Mouse (Mus musculus) lung, postnatal 0 days (tissue): ENCODE results near the gene Pacrg.

Source experiments
- CTCF ChIP-seq: IDR thresholded peaks from 2 replicates; pipeline ENCODE4 v1.5.1; 2016; ENCODE audit warnings: antibody characterized with exemption, mild to moderate bottlenecking
- EP300 ChIP-seq: IDR thresholded peaks from 2 replicates; pipeline ENCODE4 v1.6.1; 2016; ENCODE audit warnings: antibody characterized with exemption, mild to moderate bottlenecking, control low read depth

GRCm38 (mm10) chr17:10740083-10740482 lies 100.0 kb downstream of the Pacrg start:
- TF ChIP-seq CTCF (no peak), EP300 (no peak)
